Mouse (Mus musculus): Measurements from ENCODE around the gene Olfr1535.

Olfr1535 gene

DNA sequence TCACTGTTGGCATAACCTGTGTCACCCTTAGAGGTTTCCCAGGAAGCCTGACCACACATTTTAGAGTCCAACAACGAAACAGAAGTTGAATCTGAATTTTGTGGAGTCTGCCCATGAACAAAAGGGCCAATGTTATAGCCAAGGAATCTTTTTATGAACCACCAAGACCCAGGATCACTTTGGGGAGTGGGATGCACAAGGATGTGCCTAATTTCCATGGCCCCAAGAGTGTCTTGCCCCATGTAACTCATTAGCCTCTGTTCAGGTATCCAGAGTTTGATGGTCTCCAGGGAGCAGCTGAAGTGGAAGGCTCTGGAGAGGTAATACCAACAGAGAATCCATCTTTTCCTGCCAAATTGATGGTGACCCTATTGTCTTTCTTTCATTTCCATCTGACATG is at the start of gene Olfr1535:
Olfr1535 (minus strand) TSS at position 101 of the 400 bp plus-strand sequence.
- DNase-seq, result no peak

DNA sequence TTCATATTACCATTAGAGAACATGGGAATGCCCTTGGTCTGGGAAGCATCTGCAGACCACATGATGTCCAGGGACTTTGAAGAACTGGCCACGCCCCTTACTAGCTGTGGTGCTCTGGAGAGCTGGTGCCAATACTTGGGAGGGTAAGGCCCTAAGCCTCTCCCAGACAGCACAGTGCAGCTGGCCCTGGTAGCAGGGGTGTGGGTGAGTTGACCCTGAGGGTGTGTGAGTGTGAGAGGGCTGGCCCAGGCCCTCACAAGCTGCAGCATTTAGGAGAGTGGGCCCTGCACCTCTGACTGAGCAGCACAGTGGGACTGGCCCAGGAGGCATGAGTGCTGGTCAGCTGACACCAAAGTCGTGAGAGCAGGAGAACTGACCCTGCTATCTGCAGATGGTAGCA is 31.9 kb upstream of the Olfr1535 start:
- DNase-seq, result no peak

GRCm38 (mm10) chr13:21581659-21582058 is 22.0 kb upstream of the Olfr1535 start, which contains the start of gene Olfr1364:
Gene Olfr1364, minus strand, starts transcription at chr13:21581759.
- DNase-seq, result no peak

GRCm38 (mm10) chr13:21550416-21551110 is 9.1 kb downstream of the Olfr1535 start:
- DNase-seq, result no peak

DNA sequence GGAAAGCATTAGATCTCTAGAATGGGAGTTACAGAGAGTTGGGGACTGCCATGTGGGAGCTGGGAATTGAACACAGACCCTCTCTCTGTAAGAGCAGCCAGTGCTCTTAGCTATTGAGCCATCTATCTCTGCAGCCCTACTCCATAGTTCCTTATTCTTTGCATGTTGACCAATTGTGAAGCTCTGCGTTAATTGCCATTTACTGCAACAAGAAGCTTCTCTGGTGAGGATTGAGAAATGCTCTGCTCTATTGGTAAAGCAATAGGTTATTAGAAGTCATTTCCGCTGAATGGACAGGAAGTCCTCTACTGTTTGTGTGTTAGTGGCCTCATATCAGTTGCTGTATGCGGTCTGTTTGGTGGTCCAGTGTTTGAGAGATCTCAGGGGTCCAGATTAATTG is 10.2 kb downstream of the Olfr1535 start:
- no peak for DNase-seq

DNA sequence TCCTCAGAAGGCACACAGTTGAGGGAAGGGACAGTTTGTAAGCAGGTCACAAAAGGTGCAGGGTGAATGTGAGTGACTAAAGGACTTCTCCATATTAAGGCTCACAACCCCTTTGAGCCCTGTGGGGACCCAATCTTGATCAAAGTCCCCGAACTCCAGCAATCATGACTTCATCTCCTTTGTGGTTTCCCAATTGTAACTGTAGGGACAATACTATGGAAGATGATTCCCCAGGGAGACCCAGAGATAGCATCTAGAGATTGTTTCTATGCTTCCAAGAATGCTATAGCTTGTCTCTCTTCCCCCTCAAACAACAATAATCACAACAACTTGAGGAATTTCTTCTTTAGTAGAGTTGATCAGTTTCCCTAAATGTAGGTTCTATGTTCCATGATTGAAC is 17.0 kb downstream of the Olfr1535 start, which contains the start of gene Olfr1366:
Olfr1366 (minus strand) TSS at position 101 of the 400 bp plus-strand sequence.
- no peak for DNase-seq

GRCm38 (mm10) chr13:21530781-21531201 is 28.9 kb downstream of the Olfr1535 start, which contains the start of gene Zkscan8:
Gene Zkscan8, minus strand, starts transcription at chr13:21531120.
- peak; percentile 88 for DNase-seq

DNA sequence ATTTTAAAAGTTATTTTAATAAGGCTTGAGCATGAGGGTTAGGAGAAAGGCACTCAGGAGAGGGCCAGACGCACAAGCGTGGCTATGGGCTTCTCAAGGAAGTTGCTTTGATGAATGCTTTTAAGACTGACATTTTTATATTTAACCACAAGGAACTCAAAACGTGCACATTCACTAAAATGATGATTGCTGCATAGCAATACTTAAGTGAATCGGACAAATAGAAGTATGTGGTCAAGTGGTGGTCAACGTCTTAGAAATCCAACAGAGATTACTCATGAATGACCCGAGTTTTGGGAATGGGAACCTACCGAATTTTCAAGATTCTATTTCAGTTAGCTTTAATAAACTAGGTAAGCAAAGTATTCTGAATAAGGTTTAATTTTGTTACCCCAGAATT is 29.6 kb downstream of the Olfr1535 start:
- DNase-seq, result no peak

DNA sequence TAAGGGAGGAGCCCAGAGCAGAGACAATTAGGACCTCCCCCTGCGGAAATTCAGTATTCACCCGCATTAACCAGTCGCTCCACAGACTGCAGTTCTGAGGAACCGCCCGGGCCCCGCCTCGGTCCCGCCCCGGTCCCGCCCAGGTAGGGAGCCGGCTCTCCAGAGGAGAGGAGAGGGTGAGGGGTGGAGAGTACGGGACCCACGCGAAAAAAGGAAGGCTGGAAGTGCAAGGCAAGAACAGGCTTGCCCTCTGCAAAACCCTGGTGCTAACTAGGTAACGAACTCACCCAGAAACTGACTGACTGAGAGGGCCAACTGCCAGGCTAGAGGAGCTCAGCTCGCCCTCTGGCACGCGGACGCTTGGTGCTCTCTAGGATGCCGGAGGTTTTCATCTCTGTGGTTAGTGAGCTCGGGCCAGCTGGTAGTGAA is 53.5 kb downstream of the Olfr1535 start:
- peak; percentile 80 for DNase-seq

Data from cerebellum, adult 11-12 months (tissue).